Mouse (Mus musculus) T-cell, adult 2 months (primary cell): Measurements from ENCODE around the gene Ocel1.
"Not testable (repeated sequence)": the region's sequence is repeated elsewhere in the genome, so short reads cannot be mapped to it uniquely, and the experiment has no call there.

Experiments used
- DNase-seq: peaks from one replicate; pipeline ENCODE4 v3.0.0; 2022; ENCODE audit warnings: low spot score

The Ocel1 gene

DNA sequence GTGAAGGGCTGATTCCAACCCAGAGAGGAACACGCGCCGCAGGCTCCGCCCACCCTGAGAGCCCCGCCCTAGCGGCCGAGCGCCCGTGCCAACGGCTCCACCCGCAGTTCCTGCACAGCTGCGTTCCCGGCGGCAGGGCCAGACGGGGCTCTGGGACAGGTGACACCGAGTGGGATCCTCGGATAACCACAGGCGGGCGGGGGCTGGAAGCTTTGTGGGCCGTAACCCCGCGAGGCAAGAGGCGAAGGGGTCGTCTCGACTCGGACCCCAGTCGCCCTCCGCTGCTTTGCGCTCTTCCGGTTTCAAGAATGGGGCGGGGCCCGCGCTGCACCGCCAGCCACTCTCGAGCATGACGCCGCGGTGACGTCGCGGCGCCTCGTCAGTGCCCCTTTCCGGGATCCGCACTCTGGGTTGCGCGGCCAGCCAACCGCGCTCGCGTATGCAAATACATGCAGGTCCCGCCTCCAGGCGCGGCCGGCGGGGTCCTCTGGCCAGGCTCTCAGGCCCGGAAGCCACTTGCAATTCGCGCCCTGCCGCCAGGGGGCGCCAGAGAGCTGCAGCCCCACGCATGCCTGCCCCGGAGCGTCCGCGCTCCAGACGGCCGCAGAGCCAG lies at the start of gene Ocel1:
Gene Ocel1, plus strand, starts transcription at position 63 of the 613 bp plus-strand sequence.
- peak; percentile 99 for DNase-seq

DNA sequence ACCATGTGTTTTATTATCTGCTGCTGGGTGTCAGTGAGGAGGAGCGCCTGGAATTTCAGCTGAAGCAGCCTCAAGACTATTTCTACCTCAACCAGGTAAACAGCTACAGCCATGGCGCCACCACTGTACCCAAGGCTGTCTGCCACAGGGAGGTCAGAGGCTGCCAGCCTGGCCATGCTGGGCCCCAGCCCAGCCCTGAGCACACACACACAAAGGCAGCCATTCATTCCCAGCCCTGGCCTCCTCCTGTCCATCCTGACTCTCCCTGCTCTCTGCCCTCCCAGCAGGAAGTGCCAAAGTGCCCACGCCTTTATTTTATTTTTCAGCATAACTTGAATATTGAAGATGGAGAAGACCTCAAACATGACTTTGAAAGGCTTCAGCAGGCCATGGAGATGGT lies 48.2 kb upstream of the Ocel1 start:
- no peak for DNase-seq

DNA sequence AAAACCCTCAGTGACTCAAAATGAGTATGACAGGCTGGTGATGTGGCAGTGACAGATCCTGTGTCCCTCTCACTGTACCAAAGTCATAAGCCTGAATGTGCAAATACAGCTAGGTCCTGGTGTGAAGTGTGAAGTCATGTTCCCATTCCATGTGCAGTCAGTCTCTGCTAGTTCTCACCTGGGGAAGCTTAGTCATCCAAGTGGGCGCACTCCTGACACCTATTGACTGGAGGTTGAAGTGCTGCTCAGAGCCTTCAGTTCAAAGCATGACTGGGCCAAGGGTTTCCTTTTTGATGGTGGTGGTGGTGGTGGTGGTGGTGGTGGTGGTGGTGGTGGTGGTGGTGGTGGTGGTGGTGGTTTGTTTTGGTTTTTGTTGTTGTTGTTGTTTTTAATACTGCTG lies 46.2 kb upstream of the Ocel1 start:
- peak; percentile 43 for DNase-seq

GRCm38 (mm10) chr8:71337834-71338233 lies 33.3 kb upstream of the Ocel1 start:
- DNase-seq, result not testable (repeated sequence)

GRCm38 (mm10) chr8:71340625-71341024 lies 30.5 kb upstream of the Ocel1 start:
- peak; percentile 8 for DNase-seq

GRCm38 (mm10) chr8:71346581-71346980 lies 24.5 kb upstream of the Ocel1 start:
- DNase-seq, result no peak

DNA sequence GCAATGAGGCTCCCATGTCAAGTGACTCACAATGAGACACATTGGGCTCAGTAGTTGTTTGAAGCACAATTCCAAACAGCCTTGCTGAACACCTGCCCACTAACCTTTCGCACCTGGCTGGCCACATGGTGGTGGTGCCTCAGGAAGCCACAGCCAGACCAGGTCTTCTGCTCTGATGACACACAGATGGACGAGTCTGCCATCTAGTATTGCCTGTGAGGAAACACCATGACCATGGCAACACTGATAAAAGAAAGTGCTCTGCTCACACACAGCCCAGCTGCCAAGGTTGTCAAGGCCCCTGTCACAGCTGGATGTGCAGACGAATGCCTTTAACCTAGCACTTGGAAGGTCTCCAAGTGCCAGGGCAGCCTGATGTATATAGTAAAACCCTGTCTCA lies 20.0 kb upstream of the Ocel1 start:
- no peak for DNase-seq

DNA sequence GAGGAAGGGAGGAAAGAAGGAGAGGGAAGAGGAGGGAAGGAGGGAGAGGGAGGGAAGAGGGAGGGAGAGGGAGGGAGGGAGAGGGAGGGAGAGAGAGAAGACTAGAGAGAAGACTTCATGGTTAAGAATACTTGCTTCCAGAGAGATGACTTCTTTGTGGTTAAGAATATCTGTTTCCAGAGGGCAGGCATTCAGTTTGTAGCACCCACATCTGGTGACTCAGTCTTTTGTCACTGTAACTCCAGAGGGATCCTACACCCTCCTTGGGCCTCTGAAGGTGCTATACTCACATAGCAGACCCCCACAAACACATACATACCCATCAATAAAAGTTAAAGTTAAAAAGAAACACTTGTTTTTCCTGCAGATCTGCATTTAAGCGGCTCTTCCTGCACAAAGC lies 19.6 kb upstream of the Ocel1 start:
- DNase-seq, result no peak

GRCm38 (mm10) chr8:71358026-71358425 lies 13.1 kb upstream of the Ocel1 start:
- no peak for DNase-seq

GRCm38 (mm10) chr8:71366771-71367528 lies 4.1 kb upstream of the Ocel1 start, which contains the start of gene Use1:
Use1 (plus strand) TSS chr8:71366848.
- peak; percentile 89 for DNase-seq

DNA sequence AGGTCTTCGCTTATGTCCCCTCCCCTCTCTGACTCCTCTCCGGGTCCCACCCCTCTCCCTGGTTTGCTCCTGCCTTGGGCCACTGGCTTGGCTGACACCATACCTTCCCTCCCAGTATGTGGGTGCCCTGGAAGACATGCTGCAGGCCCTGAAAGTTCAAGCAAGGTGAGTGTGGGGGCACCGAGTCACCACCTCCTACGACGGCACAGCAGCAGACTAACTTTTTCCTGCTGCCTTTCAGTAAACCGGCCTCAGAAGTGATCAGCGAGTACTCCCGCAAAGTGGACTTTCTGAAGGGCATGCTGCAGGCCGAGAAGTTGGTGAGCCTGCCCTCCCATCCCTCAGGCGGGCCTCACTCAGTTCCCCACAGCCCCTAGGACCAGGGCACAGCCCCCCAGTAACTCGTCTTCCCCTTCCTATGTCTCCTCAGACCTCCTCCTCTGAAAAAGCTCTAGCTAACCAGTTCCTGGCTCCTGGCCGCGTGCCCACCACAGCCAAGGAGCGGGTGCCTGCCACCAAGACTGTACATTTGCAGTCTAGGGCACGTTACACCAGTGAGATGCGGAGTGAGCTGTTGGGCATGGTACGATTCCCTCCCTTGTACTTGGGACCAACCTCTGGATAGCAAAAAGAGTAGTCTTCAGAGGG lies 3.4 kb upstream of the Ocel1 start:
- DNase-seq, result no peak

DNA sequence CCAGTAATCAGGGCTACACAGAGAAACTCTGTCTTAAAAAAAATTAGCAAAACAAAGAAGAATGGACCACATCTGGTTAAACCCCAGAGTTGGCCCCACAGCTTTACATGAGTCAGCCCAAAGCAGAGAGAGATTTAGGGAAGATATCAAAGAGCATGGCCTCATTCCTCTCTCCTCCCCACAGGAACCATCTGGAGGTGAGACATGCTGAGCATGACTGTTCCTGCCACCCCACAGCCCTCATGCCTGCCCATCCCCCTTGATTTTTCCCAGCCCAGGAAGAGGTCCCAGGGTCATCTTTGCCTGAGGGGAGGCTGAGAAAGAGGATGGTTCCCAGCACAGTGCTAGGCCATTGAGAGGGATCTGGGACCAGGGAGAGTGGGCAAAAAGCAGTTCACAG lies 2.7 kb upstream of the Ocel1 start:
- DNase-seq, result no peak

GRCm38 (mm10) chr8:71369040-71369718 lies 1.9 kb upstream of the Ocel1 start:
- DNase-seq, result no peak

DNA sequence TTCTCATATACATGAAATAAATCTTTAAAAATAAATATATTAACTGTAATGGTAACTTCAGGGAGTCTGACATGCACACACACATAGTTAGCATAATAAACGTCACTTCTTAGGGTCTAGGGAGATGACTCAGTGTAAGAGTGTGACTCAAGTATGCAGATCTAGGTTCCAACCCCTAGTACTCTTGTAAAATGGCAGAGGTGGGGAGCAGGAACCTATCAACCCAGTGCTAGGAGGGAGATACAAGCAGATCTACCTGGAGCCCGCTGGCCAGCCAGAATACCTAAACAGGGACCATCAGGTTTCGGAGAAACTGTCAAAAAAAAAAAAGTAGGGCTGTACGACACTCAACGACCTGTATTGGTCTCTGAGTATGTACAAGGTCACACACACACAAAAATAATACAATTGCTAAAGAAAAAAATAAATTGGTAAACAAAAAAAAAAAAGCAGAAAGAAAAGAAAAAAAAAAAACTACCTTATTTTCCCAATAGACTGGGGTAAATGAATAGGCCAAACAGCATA lies 325 bp upstream of the Ocel1 start:
- DNase-seq, result no peak

- no peak for DNase-seq
Measured at GRCm38 (mm10) chr8:71372427-71372826, 1.3 kb downstream of the Ocel1 start.

GRCm38 (mm10) chr8:71373000-71373399 lies 1.9 kb downstream of the Ocel1 start:
- no peak for DNase-seq

DNA sequence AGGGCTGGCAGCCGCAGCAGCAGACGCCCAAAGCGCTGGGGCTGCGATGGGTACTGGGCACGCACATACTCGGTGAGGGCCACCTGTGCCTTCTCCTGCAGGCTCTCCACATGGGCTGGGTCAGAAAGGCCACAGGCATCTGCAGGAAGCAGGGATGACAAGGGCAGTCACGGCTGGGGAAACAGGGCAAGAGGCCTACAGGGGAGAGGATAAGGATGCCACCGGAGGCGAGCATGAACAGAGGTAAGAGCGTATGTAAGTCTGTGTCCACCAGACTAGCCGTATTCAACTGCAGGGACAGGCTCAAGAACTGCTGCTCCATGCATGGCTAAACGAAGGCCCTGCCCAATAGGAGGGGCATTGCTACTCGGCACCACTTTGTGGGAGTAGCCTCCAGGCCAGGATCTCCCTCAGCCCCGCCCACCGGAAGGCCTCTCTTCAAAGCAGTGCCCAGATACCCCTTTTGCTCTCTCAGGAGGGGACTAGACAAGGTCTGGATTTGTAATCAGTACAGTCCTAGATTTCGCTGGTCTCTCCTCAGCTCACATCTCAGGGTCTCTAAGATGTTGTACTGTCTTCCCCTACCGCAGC lies 3.6 kb downstream of the Ocel1 start:
- DNase-seq, result no peak

- DNase-seq, result no peak
Measured at GRCm38 (mm10) chr8:71375581-71376422, 4.7 kb downstream of the Ocel1 start.

- DNase-seq, result no peak
Measured at GRCm38 (mm10) chr8:71376423-71377030, 5.4 kb downstream of the Ocel1 start.

- no peak for DNase-seq
Measured at GRCm38 (mm10) chr8:71379008-71379407, 7.9 kb downstream of the Ocel1 start.
